Mouse (Mus musculus) ES-CJ7 (cell line): ENCODE data around the gene Olfr713.

ENCODE experiments used
- DNase-seq: peaks from one replicate; pipeline ENCODE4 v3.0.0; 2011; ENCODE audit warnings: low read depth, low spot score

Olfr713 gene

GRCm38 (mm10) chr7:107030874-107031273 lies at the start of gene Olfr713:
TSS of gene Olfr713 (plus strand) at chr7:107031174.
- no peak for DNase-seq

- DNase-seq: peak; percentile 13
Observed at GRCm38 (mm10) chr7:106985236-106985635, 45.7 kb upstream of the Olfr713 start.

- DNase-seq: no peak
Observed at GRCm38 (mm10) chr7:107000798-107001197, 30.2 kb upstream of the Olfr713 start.

GRCm38 (mm10) chr7:107004169-107004568 lies 26.8 kb upstream of the Olfr713 start:
- no peak for DNase-seq

GRCm38 (mm10) chr7:107005972-107006371 lies 25.0 kb upstream of the Olfr713 start, which contains the start of gene Olfr2:
TSS of gene Olfr2 (minus strand) at chr7:107006072.
- no peak for DNase-seq

- DNase-seq: no peak
Observed at GRCm38 (mm10) chr7:107039934-107040563, 9.1 kb downstream of the Olfr713 start.

- DNase-seq: no peak
Observed at GRCm38 (mm10) chr7:107043136-107043535, 12.2 kb downstream of the Olfr713 start.

- DNase-seq: no peak
Observed at GRCm38 (mm10) chr7:107044407-107044806, 13.4 kb downstream of the Olfr713 start.

GRCm38 (mm10) chr7:107045833-107046232 lies 14.9 kb downstream of the Olfr713 start:
- DNase-seq: peak; percentile 59

GRCm38 (mm10) chr7:107047578-107047977 lies 16.6 kb downstream of the Olfr713 start:
- no peak for DNase-seq

- no peak for DNase-seq
Observed at GRCm38 (mm10) chr7:107070681-107071080, 39.7 kb downstream of the Olfr713 start, which contains the start of gene Olfr714. TSS of gene Olfr714 (plus strand) at chr7:107070981.
